Mouse (Mus musculus) cerebellum, adult 11 months (tissue): ENCODE results near the gene Dusp19.

Source experiments
- DNase-seq: peaks from one replicate; pipeline ENCODE4 v3.0.0; 2022

The Dusp19 gene

DNA sequence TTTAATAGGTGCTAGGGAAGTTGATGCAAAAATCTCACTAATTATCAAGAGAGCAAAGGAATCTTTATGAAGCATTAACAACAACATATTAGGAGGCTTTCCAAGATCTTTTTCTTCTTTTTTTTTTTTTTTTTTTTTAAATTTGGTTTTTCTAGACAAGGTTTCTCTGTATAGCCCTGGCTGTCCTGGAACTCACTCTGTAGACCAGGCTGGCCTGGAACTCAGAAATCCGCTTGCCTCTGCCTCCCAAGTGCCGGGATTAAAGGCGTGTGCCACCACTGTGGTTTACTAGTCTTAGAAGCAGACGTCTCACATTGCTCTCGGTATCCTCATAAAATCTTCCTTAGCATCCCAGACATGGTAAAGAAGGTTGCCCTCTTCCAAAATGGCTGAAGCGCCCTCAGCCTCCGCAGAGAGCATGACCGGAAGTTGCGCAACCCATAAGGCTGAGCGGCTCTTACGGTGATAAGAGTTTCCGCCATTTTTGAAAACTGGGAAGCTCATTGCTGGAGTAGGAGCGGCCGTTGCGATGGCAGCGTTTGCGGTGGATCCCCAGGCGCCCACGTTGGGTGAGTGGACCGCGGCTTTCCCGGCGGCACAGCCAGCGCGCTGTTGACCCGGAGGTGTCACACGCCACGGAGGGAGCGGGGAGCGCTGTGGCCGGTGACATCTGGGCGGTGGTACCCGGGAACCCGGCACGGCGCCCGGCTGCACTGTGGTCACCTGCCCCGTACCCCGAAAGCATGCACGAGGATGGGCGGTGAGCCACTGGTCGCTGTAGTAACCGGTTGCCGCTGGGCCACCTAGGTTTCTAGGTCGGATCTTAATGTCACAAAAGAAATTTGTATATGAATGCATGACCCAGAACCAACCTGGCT, 21.8 kb downstream of the Dusp19 start:
- DNase-seq: peak; percentile 89

DNA sequence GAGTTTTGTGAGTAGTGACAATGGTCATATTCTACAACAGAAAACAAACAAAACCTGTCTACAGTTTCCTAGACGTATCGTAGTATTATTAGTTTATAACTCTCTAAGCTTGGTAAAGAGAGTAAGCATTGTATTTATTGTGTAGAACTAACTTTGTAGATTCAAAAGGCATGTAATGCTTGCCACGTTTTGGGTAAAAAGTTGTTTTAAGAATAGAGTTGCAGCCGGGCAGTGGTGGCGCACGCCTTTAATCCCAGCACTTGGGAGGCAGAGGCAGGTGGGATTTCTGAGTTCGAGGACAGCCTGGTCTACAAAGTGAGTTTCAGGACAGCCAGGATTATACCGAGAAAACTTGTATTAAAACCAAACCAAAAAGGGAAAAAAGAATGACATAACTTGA, 22.6 kb downstream of the Dusp19 start:
- DNase-seq: no peak

- DNase-seq: no peak
Measured at GRCm38 (mm10) chr2:80639864-80640263, 23.0 kb downstream of the Dusp19 start.

GRCm38 (mm10) chr2:80661414-80661813, 44.6 kb downstream of the Dusp19 start:
- no peak for DNase-seq

GRCm38 (mm10) chr2:80662682-80663081, 45.8 kb downstream of the Dusp19 start:
- no peak for DNase-seq

GRCm38 (mm10) chr2:80667396-80667964, 50.6 kb downstream of the Dusp19 start:
- peak; percentile 8 for DNase-seq

- no peak for DNase-seq
Measured at GRCm38 (mm10) chr2:80669868-80670666, 53.2 kb downstream of the Dusp19 start.

GRCm38 (mm10) chr2:80678803-80679202, 62.0 kb downstream of the Dusp19 start:
- DNase-seq: no peak
